ENCODE assay signal across 17 mouse cellular contexts in the genomic region with DNA sequence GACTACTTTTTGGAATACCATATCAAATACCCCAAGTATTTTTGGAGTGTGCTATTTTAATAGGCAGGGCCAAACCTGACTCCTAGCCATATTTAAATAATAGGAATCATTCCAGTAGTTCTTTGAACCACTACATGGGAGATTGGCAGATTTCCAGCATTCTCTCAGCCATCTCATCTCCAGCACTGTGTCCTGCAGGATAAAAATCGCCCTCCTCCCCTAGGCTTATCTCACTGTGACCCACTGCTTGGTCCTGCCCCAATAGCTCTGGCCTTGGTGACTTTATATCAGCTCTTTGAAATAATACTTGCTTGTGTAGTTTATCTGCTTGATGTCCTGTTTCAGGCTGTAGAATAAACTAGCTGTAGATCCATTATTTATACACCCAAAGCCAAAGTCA.
DNase-seq lines count a peak whose midpoint lies in the region; ATAC-seq lines count a peak whose summit lies in the region.
"Had no signal": no experiment of that assay in that cellular context is flagged by ENCODE, and none has a peak within 500 bp of the region (broad histone marks: within the 10 kb centered on the region; RNA-seq: fewer than 3 reads in every experiment).

No protein-coding gene starts in this region.

- peak; percentile 40 to 62 for DNase-seq in cerebellum, postnatal 10 days
- no peak for DNase-seq in cerebellum, adult 8-10 months
- peak; percentile 39 for DNase-seq in kidney, adult 9 months
- no peak for DNase-seq in kidney, adult 11 months
- peak; percentile 22 for DNase-seq in lung, postnatal 36 days
- no peak for DNase-seq in lung, postnatal 25 days (ENCODE audit: low spot score)
- DNase-seq in adrenal gland, postnatal 25 days: peak; percentile 40
- DNase-seq: forebrain, postnatal 0 days; heart, adult 2 months; heart, postnatal 4 days; right cerebral cortex, postnatal 14 days; thymus, postnatal 14 days had no signal

- no peak overlapping the region for H3K27ac ChIP-seq in neural tube, embryonic 15.5 days (replicated peaks)
- H3K27ac ChIP-seq: heart, adult 2 months; liver, embryonic 15.5 days; stomach, embryonic 15.5 days had no signal

- no peak for ATAC-seq in neural tube, embryonic 15.5 days (ENCODE audit: low FRiP score)
- ATAC-seq: forebrain, postnatal 0 days; hindbrain, embryonic 16.5 days; midbrain, embryonic 16.5 days had no signal

- H3K4me2 ChIP-seq in neural tube, embryonic 15.5 days: no peak overlapping the region
- H3K4me2 ChIP-seq: liver, embryonic 15.5 days; stomach, embryonic 15.5 days had no signal

- no peak overlapping the region for H3K4me3 ChIP-seq in neural tube, embryonic 15.5 days (replicated peaks)
- H3K4me3 ChIP-seq: heart, adult 2 months; liver, embryonic 15.5 days; stomach, embryonic 15.5 days had no signal

- 63% methylated on average over 1 of the region's 1 CpGs for WGBS in neural tube, embryonic 15.5 days

- no peaks in the 10 kb centered on the region for H3K27me3 ChIP-seq in neural tube, embryonic 15.5 days (replicated peaks)
- H3K27me3 ChIP-seq: liver, embryonic 15.5 days; stomach, embryonic 15.5 days had no signal

- H3K9ac ChIP-seq in neural tube, embryonic 15.5 days (replicated peaks): no peak overlapping the region
- H3K9ac ChIP-seq: forebrain, postnatal 0 days; liver, embryonic 15.5 days; stomach, embryonic 15.5 days had no signal

- peaks cover 15% of the 10 kb centered on the region for H3K4me1 ChIP-seq in neural tube, embryonic 15.5 days
- H3K4me1 ChIP-seq: liver, embryonic 15.5 days had no signal

- H3K9me3 ChIP-seq in neural tube, embryonic 15.5 days (replicated peaks): no peaks in the 10 kb centered on the region
- H3K9me3 ChIP-seq: liver, embryonic 15.5 days; stomach, embryonic 15.5 days had no signal

- no peaks in the 10 kb centered on the region for H3K36me3 ChIP-seq in neural tube, embryonic 15.5 days
- H3K36me3 ChIP-seq: liver, embryonic 15.5 days; stomach, embryonic 15.5 days had no signal

Comparison
In these comparisons a context has a peak if more than half of its experiments do, and no peak if none do; other contexts are left out.
1. DNase-seq: peak in cerebellum, postnatal 10 days (2 of 2), kidney, adult 9 months (single experiment), lung, postnatal 36 days (single experiment) and adrenal gland, postnatal 25 days (single experiment); none in cerebellum, adult 8-10 months (single experiment), kidney, adult 11 months (single experiment) and lung, postnatal 25 days (single experiment).